In the genomic region with DNA sequence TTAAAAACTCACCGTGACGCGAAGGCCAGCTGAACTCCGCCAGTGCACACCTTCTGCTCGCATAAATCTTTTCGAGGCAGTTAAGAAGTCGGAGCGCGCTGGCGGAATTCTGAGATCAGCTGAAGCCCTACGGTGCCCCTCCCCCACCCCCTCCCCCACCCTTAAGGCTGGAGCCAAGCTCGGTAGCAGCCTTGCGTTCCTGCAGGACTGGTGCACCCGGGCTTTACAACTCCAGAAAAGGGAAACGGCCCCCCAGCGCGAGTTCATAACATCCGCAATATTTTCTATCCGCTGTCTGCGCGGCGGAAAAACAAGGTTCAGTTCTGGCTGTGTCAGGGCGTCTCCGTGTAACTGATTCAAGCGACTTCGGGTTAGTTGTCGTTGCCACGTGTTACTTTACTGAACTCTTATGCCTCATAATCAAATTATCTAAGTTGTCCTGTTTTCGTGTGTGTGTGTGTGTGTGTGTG, we compare ENCODE assay signal across 8 mouse cellular contexts. TPM values are rescaled to one million over a fixed set of nuclear protein-coding genes. Genes with fewer than 3 reads are reported as not detected.
DNase-seq lines count a peak whose midpoint lies in the region; ATAC-seq and TF ChIP-seq lines count a peak whose summit lies in the region.

A gene (minus strand): TSS at position 111 of the 470 bp plus-strand sequence.

- H3K9ac ChIP-seq in MEL (ENCODE audit: control insufficient read depth, low read depth, low read length, poor library complexity, severe bottlenecking) = peak within 1 kb of the TSS; percentile 77
- peak within 1 kb of the TSS; percentile 91 for H3K9ac ChIP-seq in embryonic facial prominence, embryonic 11.5 days (replicated peaks; ENCODE audit: low read length)
- peak within 1 kb of the TSS; percentile 79 for H3K9ac ChIP-seq in heart, embryonic 16.5 days (ENCODE audit: low read length)

- no peaks in the 10 kb centered on the region for H3K27me3 ChIP-seq in MEL (ENCODE audit: control insufficient read depth in 1 of 2, insufficient read depth in 2 of 2, low read length in 2 of 2)
- no peaks in the 10 kb centered on the region for H3K27me3 ChIP-seq in embryonic facial prominence, embryonic 11.5 days (ENCODE audit: control insufficient read depth, insufficient read depth, low read length)
- no peaks in the 10 kb centered on the region for H3K27me3 ChIP-seq in heart, embryonic 16.5 days (ENCODE audit: control insufficient read depth, insufficient read depth, low read length)
- H3K27me3 ChIP-seq in splenic B cell, adult 2 months (ENCODE audit: control insufficient read depth, insufficient read depth, low read length, poor library complexity, severe bottlenecking) = no peaks in the 10 kb centered on the region

- peak within 1 kb of the TSS; percentile 79 to 99 for H3K4me3 ChIP-seq in MEL (ENCODE audit: control insufficient read depth in 1 of 2, insufficient read depth in 1 of 2, low read depth in 2 of 2, low read length in 2 of 2)
- peak within 1 kb of the TSS; percentile 65 for H3K4me3 ChIP-seq in embryonic facial prominence, embryonic 11.5 days (ENCODE audit: low read depth, low read length)
- peak within 1 kb of the TSS; percentile 80 for H3K4me3 ChIP-seq in heart, embryonic 16.5 days (ENCODE audit: low read length)

- no peak for TF ChIP-seq RAD21 in MEL (IDR thresholded peaks at IDR 0.05; ENCODE audit: low read depth, low read length)

- DNase-seq in A20 (ENCODE audit: low read depth, low spot score) (peak; percentile 83), MEL (ENCODE audit: low read depth, low spot score) (peak; percentile 90)
- DNase-seq in embryonic facial prominence, embryonic 11.5 days (ENCODE audit: low spot score) = peak; percentile 85
- peak; percentile 75 to 83 for DNase-seq in kidney, postnatal 4 days
- DNase-seq in splenic B cell, adult 2 months (ENCODE audit: low read depth, low spot score) = peak; percentile 82
- DNase-seq in left cerebral cortex, adult 18-20 months (ENCODE audit: low spot score in 2 of 2) = no peak

- no peak; a peak in 2 of 4 replicates for TF ChIP-seq EP300 in MEL (IDR thresholded peaks at IDR 0.05; ENCODE audit: low read depth in 1 of 2, low read length in 2 of 2)

- H3K4me2 ChIP-seq in embryonic facial prominence, embryonic 11.5 days (ENCODE audit: low read depth, low read length) = peak within 1 kb of the TSS; percentile 91
- H3K4me2 ChIP-seq in heart, embryonic 16.5 days (ENCODE audit: low read depth, low read length) = peak within 1 kb of the TSS; percentile 99

- peak within 1 kb of the TSS; percentile 98 for H3K27ac ChIP-seq in MEL (ENCODE audit: control insufficient read depth, low read depth, low read length)
- H3K27ac ChIP-seq in embryonic facial prominence, embryonic 11.5 days (replicated peaks; ENCODE audit: low read depth, low read length) = peak within 1 kb of the TSS; percentile 95
- peak within 1 kb of the TSS; percentile 92 for H3K27ac ChIP-seq in heart, embryonic 16.5 days (ENCODE audit: low read length)

- TF ChIP-seq POLR2A in MEL (IDR thresholded peaks at IDR 0.05; ENCODE audit: control insufficient read depth in 1 of 2, insufficient read depth in 1 of 2, low read depth in 1 of 2, low read length in 2 of 2, poor library complexity in 1 of 2) = peak in 1 of 2 experiments; percentile 55; a peak in 2 of 4 replicates

- no peaks in the 10 kb centered on the region for H3K9me3 ChIP-seq in MEL (replicated peaks; ENCODE audit: insufficient read depth, low read length)
- no peaks in the 10 kb centered on the region for H3K9me3 ChIP-seq in embryonic facial prominence, embryonic 11.5 days (replicated peaks; ENCODE audit: control insufficient read depth, low read length)
- H3K9me3 ChIP-seq in heart, embryonic 16.5 days (replicated peaks; ENCODE audit: control insufficient read depth, low read length) = no peaks in the 10 kb centered on the region

- WGBS in embryonic facial prominence, embryonic 11.5 days = under 1% methylated on average over 29 of the region's 29 CpGs
- under 1% methylated on average over 29 of the region's 29 CpGs for WGBS in heart, embryonic 16.5 days

- ATAC-seq in embryonic facial prominence, embryonic 11.5 days (replicated peaks; ENCODE audit: insufficient number of reproducible peaks, low FRiP score, low TSS enrichment, low read depth) = no peak; the same call in 1 of the 2 replicates
- no peak for ATAC-seq in heart, embryonic 16.5 days (replicated peaks; ENCODE audit: extremely low read depth, insufficient read depth, low FRiP score)
- no peak for ATAC-seq in megakaryocyte-erythroid progenitor cell, adult 5-6 weeks (replicated peaks; ENCODE audit: low FRiP score, low TSS enrichment, poor library complexity, severe bottlenecking)

- peaks cover 2 to 5% of the 10 kb centered on the region in 2 experiments; a peak in 3 of 4 replicates for H3K4me1 ChIP-seq in MEL (ENCODE audit: control insufficient read depth in 1 of 2, insufficient read depth in 2 of 2, low read length in 2 of 2)
- H3K4me1 ChIP-seq in embryonic facial prominence, embryonic 11.5 days (ENCODE audit: control insufficient read depth, insufficient read depth, low read length) = no peaks in the 10 kb centered on the region; the same call in 1 of the 2 replicates
- peaks cover 5% of the 10 kb centered on the region for H3K4me1 ChIP-seq in heart, embryonic 16.5 days (ENCODE audit: control insufficient read depth, insufficient read depth, low read length)

- H3K36me3 ChIP-seq in MEL (ENCODE audit: control insufficient read depth in 1 of 2, insufficient read depth in 2 of 2, low read length in 2 of 2) = peaks cover 0 to 9% of the 10 kb centered on the region in 2 experiments
- no peaks in the 10 kb centered on the region for H3K36me3 ChIP-seq in embryonic facial prominence, embryonic 11.5 days (replicated peaks; ENCODE audit: control insufficient read depth, insufficient read depth, low read depth, low read length)
- H3K36me3 ChIP-seq in heart, embryonic 16.5 days (ENCODE audit: control insufficient read depth, insufficient read depth) = no peaks in the 10 kb centered on the region
- no peaks in the 10 kb centered on the region for H3K36me3 ChIP-seq in splenic B cell, adult 2 months (ENCODE audit: control insufficient read depth, insufficient read depth, low read length, poor library complexity, severe bottlenecking)

- no peak for TF ChIP-seq CTCF in MEL (IDR thresholded peaks at IDR 0.05 in 2 of 3, conservative IDR thresholded peaks at IDR 0.05 in 1 of 3; ENCODE audit: control insufficient read depth in 1 of 3, insufficient read depth in 1 of 3, low read depth in 2 of 3, low read length in 3 of 3, poor library complexity in 1 of 3, severe bottlenecking in 1 of 3)

- H3K79me2 ChIP-seq in MEL (ENCODE audit: control insufficient read depth, insufficient read depth, low read length, poor library complexity) = peaks cover 44% of the 10 kb centered on the region

TF ChIP-seq in MEL, 35 proteins besides CTCF, POLR2A, EP300 and RAD21:
- TF ChIP-seq SIN3A (IDR thresholded peaks at IDR 0.05; ENCODE audit: low read length) (peak; percentile 89), USF2 (IDR thresholded peaks at IDR 0.05; ENCODE audit: borderline replicate concordance in 1 of 2, insufficient read depth in 1 of 2, low read depth in 1 of 2, low read length in 2 of 2) (no peak), MAZ (IDR thresholded peaks at IDR 0.05; ENCODE audit: low read depth, low read length) (peak; percentile 69; the same call in 1 of the 2 replicates), MXI1 (IDR thresholded peaks at IDR 0.05; ENCODE audit: low read depth, low read length) (peak; percentile 94), MYC (IDR thresholded peaks at IDR 0.05; ENCODE audit: low read depth, low read length) (peak; percentile 90), JUND (IDR thresholded peaks at IDR 0.05; ENCODE audit: low read depth, low read length) (no peak), MAX (IDR thresholded peaks at IDR 0.05; ENCODE audit: low read length) (peak; percentile 92), USF1 (IDR thresholded peaks at IDR 0.05; ENCODE audit: low read depth, low read length) (peak; percentile 38; the same call in 1 of the 2 replicates), ETS1 (IDR thresholded peaks at IDR 0.05; ENCODE audit: low read depth, low read length) (peak; percentile 76), ZNF384 (IDR thresholded peaks at IDR 0.05; ENCODE audit: low read depth, low read length) (no peak), CHD1 (IDR thresholded peaks at IDR 0.05; ENCODE audit: low read depth, low read length) (0 out of 2 replicates have a peak, but pooled peaks have one; percentile 55), HCFC1 (IDR thresholded peaks at IDR 0.05; ENCODE audit: low read depth, low read length) (peak; percentile 57; the same call in 1 of the 2 replicates), TBP (IDR thresholded peaks at IDR 0.05; ENCODE audit: low read depth, low read length) (peak; percentile 51; the same call in 1 of the 2 replicates), CHD2 (IDR thresholded peaks at IDR 0.05; ENCODE audit: low read length) (peak; percentile 56; the same call in 1 of the 2 replicates)
TF ChIP-seq in MEL: peak in this region for 11.

RNA-seq across cellular contexts. Expression of the gene that starts here (rescaled TPM):
- total RNA-seq in MEL (2012; rRNA removed) = 9.1 and 10.9 TPM in 2 replicates
- polyA plus RNA-seq in MEL (2012; ENCODE audit: insufficient read depth in 1 of 2, insufficient read length in 2 of 2, low read depth in 1 of 2, low replicate concordance in 2 of 2, missing spikeins in 1 of 2) = 10 to 100 TPM in 1 of 2 experiments, not detected in 1; 29.5 TPM
- polyA plus RNA-seq in embryonic facial prominence, embryonic 11.5 days (2014; fragmentation: Nextera tagmentation; extraction: Ambion mirVana) = 92.4 and 96.5 TPM in 2 replicates
- polyA plus RNA-seq in heart, embryonic 16.5 days (2015; fragmentation: Nextera tagmentation; extraction: Ambion mirVana) = 19.7 and 20.7 TPM in 2 replicates
- total RNA-seq in megakaryocyte-erythroid progenitor cell, adult 5-6 weeks (2014; fragmentation: Nextera tagmentation) = 43.6 and 50.7 TPM in 2 replicates
- 25.0 and 30.1 TPM in 2 replicates for total RNA-seq in megakaryocyte-erythroid progenitor cell, adult 5-6 weeks (2017)
- total RNA-seq in left cerebral cortex, adult 18-20 months (2021) = 1 to 10 TPM; 2.3 to 2.6 TPM

Comparison
In these comparisons a context has a peak if more than half of its experiments do, and no peak if none do; other contexts are left out.
1. DNase-seq: peak in A20 (single experiment), MEL (single experiment), embryonic facial prominence, embryonic 11.5 days (single experiment), kidney, postnatal 4 days (2 of 2) and splenic B cell, adult 2 months (single experiment); none in left cerebral cortex, adult 18-20 months (0 of 2).
2. Peak in every context shown above with its lines, with median percentiles within 50 percentile points of each other: H3K27ac ChIP-seq, H3K4me3 ChIP-seq and H3K9ac ChIP-seq.